Mouse (Mus musculus) liver, embryonic 14.5 days (tissue): ENCODE data around the gene Ager. TPM values are rescaled to one million over a fixed set of nuclear protein-coding genes. Genes with fewer than 3 reads are reported as not detected.
A peak's percentile ranks its signal among the peaks of the same experiment; 100 is the strongest.

Experiments used
- ATAC-seq: fragments of 200-750 bp; cut with Nextera tagmentation; 2 replicates; pipeline ENCODE4 v1.8.0; 2017; ENCODE audit warnings: moderate number of reproducible peaks, mild to moderate bottlenecking, moderate library complexity; ENCODE audit not compliant: insufficient read depth
- DNase-seq, 3 experiments: peaks; one replicate each; pipeline ENCODE4 v3.0.0-alpha.2; 2012 to 2013; ENCODE audit warnings: low read depth in 3 of 3, low spot score in 3 of 3
- H3K27ac ChIP-seq: fragments of 300-500 bp; sonication (generic); 2 replicates; pipeline ENCODE4 v1.5.1; 2014; ENCODE audit warnings: moderate library complexity, mild to moderate bottlenecking, control low read depth, inconsistent platforms
- H3K27me3 ChIP-seq: fragments of 300-500 bp; sonication (generic); 2 replicates; pipeline ENCODE4 v1.6.1; 2014; ENCODE audit warnings: mild to moderate bottlenecking, low read length, moderate library complexity; ENCODE audit not compliant: control insufficient read depth, insufficient read depth
- H3K36me3 ChIP-seq: fragments of 300-500 bp; sonication (generic); replicated peaks from 2 replicates; pipeline ENCODE4 v1.6.1; 2014; ENCODE audit warnings: low read depth; ENCODE audit not compliant: control insufficient read depth, insufficient read depth
- H3K4me1 ChIP-seq, 2 experiments: fragments of 200-500 bp in 1 of 2; fragments of 300-500 bp in 1 of 2; sonication (generic) in 1 of 2; replicated peaks; 2 replicates each; pipeline ENCODE4 v1.6.1; 2012 to 2014; ENCODE audit warnings: antibody characterized with exemption in 1 of 2, inconsistent platforms in 1 of 2, low read length in 1 of 2; ENCODE audit not compliant: control insufficient read depth in 2 of 2, insufficient read depth in 2 of 2
- H3K4me2 ChIP-seq: fragments of 300-500 bp; sonication (generic); 2 replicates; pipeline ENCODE4 v1.6.1; 2014; ENCODE audit warnings: low read depth, mild to moderate bottlenecking, control low read depth, moderate library complexity
- H3K4me3 ChIP-seq, 2 experiments: fragments of 200-500 bp in 1 of 2; fragments of 300-500 bp in 1 of 2; sonication (generic) in 1 of 2; 2 replicates each; pipeline ENCODE4 v1.5.1; 2012 to 2014; ENCODE audit warnings: low read depth in 2 of 2, low read length in 2 of 2, mild to moderate bottlenecking in 2 of 2, control low read depth in 1 of 2, inconsistent platforms in 1 of 2, moderate library complexity in 1 of 2; ENCODE audit not compliant: insufficient read depth in 1 of 2
- H3K9ac ChIP-seq: fragments of 300-500 bp; sonication (generic); replicated peaks from 2 replicates; pipeline ENCODE4 v1.6.1; 2014; ENCODE audit warnings: mild to moderate bottlenecking, control low read depth, moderate library complexity
- H3K9me3 ChIP-seq: fragments of 300-500 bp; sonication (generic); 2 replicates; pipeline ENCODE4 v1.6.1; 2016; ENCODE audit warnings: low read length, mixed read lengths; ENCODE audit not compliant: control insufficient read depth
- CTCF ChIP-seq: IDR thresholded peaks from 2 replicates; pipeline ENCODE4 v1.5.1; 2016; ENCODE audit warnings: antibody characterized with exemption, low read depth, control low read depth
- EP300 ChIP-seq: IDR thresholded peaks from 2 replicates; pipeline ENCODE4 v1.6.1; 2016; ENCODE audit warnings: antibody characterized with exemption, low read depth
- WGBS: fragments of 180-500 bp; shearing (Covaris S2); extraction: QIAGEN DNeasy Blood & Tissue Kit; methylation state at CpG from one replicate; pipeline ENCODE4 v1.1.7; 2014; ENCODE audit not compliant: insufficient replicate concordance; 5-methylcytosine and 5-hydroxymethylcytosine counted together
- polyA plus RNA-seq, 2 experiments: library from polyadenylated mRNA; depleted of rRNA in 1 of 2; stranded (reverse) in 1 of 2; unstranded in 1 of 2; fragments of >200 nt; fragmentation: Nextera tagmentation in 1 of 2; extraction: Ambion mirVana in 1 of 2; gene quantifications; 2 replicates each; pipeline versions ENCODE4 v1.2.1 to v1.2.3; 2012 to 2014

Ager gene
- polyA plus RNA-seq, 2 experiments, result 0.41 to 1.3 TPM

DNA sequence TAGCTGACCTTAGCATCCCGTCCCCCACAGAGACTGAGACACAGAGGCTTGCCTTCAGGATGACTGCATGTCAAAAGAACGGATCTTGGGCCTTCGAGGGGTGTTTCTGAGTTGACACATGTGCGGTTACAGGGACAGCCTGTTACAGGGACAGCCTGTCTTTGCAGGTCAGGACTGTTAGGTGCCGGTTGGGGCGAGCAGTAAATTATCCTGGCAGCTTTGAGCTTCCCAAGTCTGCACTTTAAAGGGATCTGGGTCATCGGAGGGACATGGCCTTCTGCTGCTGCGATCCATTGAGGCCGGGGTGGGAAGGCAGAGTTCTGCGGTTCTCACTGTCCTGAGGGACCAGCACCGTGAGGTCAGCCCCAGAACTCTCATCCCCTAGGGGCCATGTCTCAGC lies 40.3 kb upstream of the Ager start:
- WGBS, result 54% methylated on average over 11 of the region's 11 CpGs
- no peaks in the 10 kb centered on the region for H3K27me3 ChIP-seq
- DNase-seq (no peak), ATAC-seq (no peak)
- H3K4me1 ChIP-seq, result peaks cover 3 to 4% of the 10 kb centered on the region in 2 experiments; a peak in 3 of 4 replicates
- H3K4me3 ChIP-seq, result no peak overlapping the region
- H3K9me3 ChIP-seq, result no peaks in the 10 kb centered on the region
- no peak overlapping the region for H3K27ac ChIP-seq
- no peak overlapping the region for H3K4me2 ChIP-seq
- no peak overlapping the region for H3K9ac ChIP-seq
- no peaks in the 10 kb centered on the region for H3K36me3 ChIP-seq
- TF ChIP-seq EP300 (no peak), CTCF (no peak)

GRCm38 (mm10) chr17:34559116-34559515 lies 38.5 kb upstream of the Ager start:
- Histone ChIP-seq H3K4me3 (no peak overlapping the region), H3K9ac (no peak overlapping the region), H3K9me3 (no peaks in the 10 kb centered on the region), H3K4me1 (peaks cover 3 to 4% of the 10 kb centered on the region in 2 experiments; a peak in 3 of 4 replicates), H3K36me3 (no peaks in the 10 kb centered on the region), H3K4me2 (no peak overlapping the region), H3K27me3 (no peaks in the 10 kb centered on the region), H3K27ac (no peak overlapping the region)
- TF ChIP-seq CTCF, result no peak
- TF ChIP-seq EP300, result no peak
- WGBS, result 71% methylated on average over 7 of the region's 7 CpGs
- ATAC-seq (no peak), DNase-seq (no peak)

DNA sequence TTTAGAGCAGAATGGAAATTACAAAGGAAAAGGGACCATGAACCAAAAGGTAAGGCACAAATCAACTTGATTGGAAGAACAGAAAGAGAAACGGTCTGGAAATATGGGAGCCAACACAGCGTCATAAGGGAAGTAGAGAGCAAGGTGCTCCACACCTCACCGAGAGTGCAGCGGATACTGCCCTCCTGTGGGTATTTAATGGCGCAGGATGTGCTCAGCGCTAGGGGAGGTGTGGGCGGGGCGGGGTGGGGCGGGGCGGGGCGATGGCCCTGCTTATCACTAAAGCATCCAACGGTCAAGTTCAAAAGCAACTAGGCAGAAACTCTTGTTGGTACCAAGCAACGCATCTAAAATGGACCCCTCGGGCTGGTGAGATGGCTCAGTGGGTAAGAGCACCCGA lies 37.8 kb upstream of the Ager start:
- Histone ChIP-seq H3K4me2 (no peak overlapping the region), H3K4me3 (no peak overlapping the region), H3K36me3 (no peaks in the 10 kb centered on the region), H3K4me1 (peaks cover 3 to 4% of the 10 kb centered on the region in 2 experiments; a peak in 3 of 4 replicates), H3K9ac (no peak overlapping the region), H3K27me3 (no peaks in the 10 kb centered on the region), H3K27ac (no peak overlapping the region), H3K9me3 (no peaks in the 10 kb centered on the region)
- ATAC-seq (peak; percentile 55; the same call in 1 of the 2 replicates), DNase-seq (peak in 1 of 3 experiments; percentile 20)
- TF ChIP-seq EP300 (no peak), CTCF (peak; percentile 46)
- WGBS, result 15% methylated on average over 15 of the region's 15 CpGs

- Histone ChIP-seq H3K9me3 (no peaks in the 10 kb centered on the region), H3K4me1 (peaks cover 3 to 4% of the 10 kb centered on the region in 2 experiments; a peak in 3 of 4 replicates), H3K36me3 (no peaks in the 10 kb centered on the region), H3K27ac (no peak overlapping the region), H3K27me3 (no peaks in the 10 kb centered on the region), H3K4me3 (no peak overlapping the region), H3K4me2 (no peak overlapping the region), H3K9ac (no peak overlapping the region)
- ATAC-seq (no peak), DNase-seq (no peak)
- WGBS, result 79% methylated on average over 6 of the region's 6 CpGs
- TF ChIP-seq CTCF (no peak), EP300 (no peak)
These were observed 37.2 kb upstream of the Ager start for GRCm38 (mm10) chr17:34560438-34560837.

GRCm38 (mm10) chr17:34561200-34561599 lies 36.5 kb upstream of the Ager start:
- Histone ChIP-seq H3K27me3 (no peaks in the 10 kb centered on the region), H3K36me3 (no peaks in the 10 kb centered on the region), H3K4me1 (peaks cover 3 to 4% of the 10 kb centered on the region in 2 experiments; a peak in 3 of 4 replicates), H3K9me3 (no peaks in the 10 kb centered on the region), H3K4me3 (no peak overlapping the region), H3K4me2 (peak overlapping the region; percentile 33; the same call in 1 of the 2 replicates), H3K27ac (no peak overlapping the region), H3K9ac (no peak overlapping the region)
- ATAC-seq (no peak), DNase-seq (peak in 1 of 3 experiments; percentile 7)
- WGBS, result 18% methylated on average over 8 of the region's 8 CpGs
- TF ChIP-seq CTCF, result no peak
- TF ChIP-seq EP300, result no peak
